Mouse (Mus musculus) frontal cortex, adult (tissue): Measurements from ENCODE around the gene Fam172a.

Experiments used
- ATAC-seq: cut with Nextera tagmentation; 2 replicates; pipeline ENCODE4 v1.9.2; 2017; ENCODE audit warnings: mild to moderate bottlenecking, moderate library complexity, mixed read lengths; ENCODE audit not compliant: low TSS enrichment

The Fam172a gene

DNA sequence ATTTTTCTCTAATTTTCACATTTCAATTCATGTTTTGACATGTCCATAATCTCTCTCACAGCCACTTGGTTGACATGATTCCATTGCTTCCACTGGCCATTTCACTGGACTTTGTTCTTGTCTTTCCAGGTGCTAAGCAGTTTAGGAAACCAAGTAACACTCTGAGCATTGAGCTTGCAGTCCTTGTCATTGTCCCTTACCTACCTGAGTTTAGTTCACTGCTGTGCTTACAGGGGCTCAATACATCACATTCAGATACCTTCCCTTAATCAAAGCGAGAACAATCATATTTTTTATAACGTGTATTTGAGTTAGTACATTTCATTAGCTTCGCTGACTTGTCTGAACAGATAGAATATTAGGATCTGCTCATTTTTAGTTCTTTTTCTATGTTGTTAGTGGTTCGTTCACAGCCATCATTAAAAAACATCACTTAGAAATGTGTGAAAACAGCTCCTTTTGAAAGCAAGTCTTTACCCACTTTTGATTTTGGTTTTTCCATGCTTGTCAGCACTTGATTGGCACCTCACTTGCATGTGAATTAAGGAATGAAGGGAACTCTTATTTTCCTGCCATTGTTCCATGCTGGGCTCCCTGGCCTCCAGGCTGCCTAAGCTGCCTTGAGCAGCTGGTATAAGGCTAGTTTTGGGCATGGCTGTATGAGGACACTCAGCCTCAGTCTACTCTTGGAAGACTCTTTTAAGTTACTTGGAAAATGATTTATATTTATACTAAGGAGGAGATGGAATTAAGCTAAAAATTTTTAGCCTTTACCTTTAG, 257.9 kb downstream of the Fam172a start:
- no peak for ATAC-seq

DNA sequence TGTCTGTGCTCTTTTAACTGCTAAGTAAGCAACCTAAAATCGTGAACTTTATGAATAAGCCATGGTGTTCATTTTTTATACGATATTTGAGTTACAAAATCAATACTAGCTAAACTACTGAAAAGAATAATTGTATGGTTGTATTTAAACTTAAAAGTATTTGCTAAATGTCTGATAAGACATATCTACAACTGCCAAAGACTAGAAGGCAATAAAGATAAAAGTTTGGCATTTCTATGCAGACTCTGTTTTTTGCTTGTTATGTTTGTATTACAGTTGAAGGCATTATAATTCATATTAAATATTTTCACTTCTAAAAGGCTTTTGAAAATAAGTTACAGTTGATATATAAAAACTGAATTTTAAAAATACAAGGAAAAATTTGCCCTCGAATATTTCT, 274.4 kb downstream of the Fam172a start:
- ATAC-seq, result no peak

GRCm38 (mm10) chr13:77977121-77977520, 275.3 kb downstream of the Fam172a start:
- no peak for ATAC-seq

GRCm38 (mm10) chr13:77982105-77982851, 280.4 kb downstream of the Fam172a start:
- ATAC-seq, result peak; percentile 88

- no peak for ATAC-seq
These were observed 281.0 kb downstream of the Fam172a start for GRCm38 (mm10) chr13:77982852-77983202.

- no peak for ATAC-seq
These were observed 289.5 kb downstream of the Fam172a start for GRCm38 (mm10) chr13:77991189-77991886.

DNA sequence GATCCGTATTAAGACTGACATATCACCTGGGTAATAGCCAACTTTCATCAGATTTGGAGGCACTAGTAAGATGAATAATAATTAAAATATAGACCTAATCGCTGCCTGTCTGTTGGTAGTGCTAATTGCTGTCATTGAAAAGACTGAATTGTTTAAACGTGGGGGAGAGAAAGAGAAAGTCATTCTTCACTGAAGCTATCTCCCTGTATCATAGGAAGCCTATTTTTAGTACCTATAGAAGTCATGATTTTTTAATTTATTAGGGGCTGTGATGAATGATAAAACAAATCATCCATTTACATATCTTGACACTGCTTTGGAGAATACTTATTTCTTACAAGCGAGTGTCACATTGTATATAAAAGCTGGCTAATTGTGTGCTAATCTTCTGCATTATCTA, 302.8 kb downstream of the Fam172a start:
- no peak for ATAC-seq

DNA sequence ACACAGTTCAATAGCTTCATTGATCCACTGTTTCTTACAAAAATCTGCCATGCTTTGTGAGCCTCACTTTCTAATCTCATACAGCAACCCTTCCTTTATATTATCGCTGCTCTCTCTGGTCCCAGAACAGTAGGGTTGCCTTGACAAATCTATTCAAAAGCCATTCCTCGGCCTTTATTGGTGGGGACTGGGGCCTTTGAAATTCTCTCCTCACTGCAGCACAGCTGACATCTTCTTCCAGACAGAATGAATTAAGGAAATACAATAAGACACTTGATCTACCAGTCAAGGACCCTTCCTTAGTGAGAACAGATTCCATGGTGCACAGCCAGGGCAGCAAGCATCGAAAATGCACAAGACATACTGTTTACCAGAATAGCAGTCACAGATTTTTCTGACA, 303.5 kb downstream of the Fam172a start:
- ATAC-seq, result no peak

DNA sequence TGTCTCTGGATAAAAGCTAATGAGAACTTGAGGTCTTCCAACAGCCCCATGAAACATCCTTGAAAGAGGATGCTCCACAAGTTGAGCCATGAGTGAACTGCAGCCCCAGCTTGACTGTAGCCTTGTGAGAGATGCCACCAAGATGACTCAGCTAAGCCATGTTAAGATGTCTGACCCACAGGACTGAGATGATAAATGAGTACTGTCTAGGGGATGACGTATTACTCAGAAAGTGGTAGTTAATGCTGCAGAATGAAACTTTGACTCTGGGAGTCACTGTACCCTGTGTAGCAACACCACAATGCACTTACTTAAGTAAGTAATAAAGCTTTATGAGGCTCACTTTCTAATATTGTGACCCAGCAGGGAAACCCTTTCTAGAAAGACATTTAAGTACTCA, 308.3 kb downstream of the Fam172a start:
- no peak for ATAC-seq

DNA sequence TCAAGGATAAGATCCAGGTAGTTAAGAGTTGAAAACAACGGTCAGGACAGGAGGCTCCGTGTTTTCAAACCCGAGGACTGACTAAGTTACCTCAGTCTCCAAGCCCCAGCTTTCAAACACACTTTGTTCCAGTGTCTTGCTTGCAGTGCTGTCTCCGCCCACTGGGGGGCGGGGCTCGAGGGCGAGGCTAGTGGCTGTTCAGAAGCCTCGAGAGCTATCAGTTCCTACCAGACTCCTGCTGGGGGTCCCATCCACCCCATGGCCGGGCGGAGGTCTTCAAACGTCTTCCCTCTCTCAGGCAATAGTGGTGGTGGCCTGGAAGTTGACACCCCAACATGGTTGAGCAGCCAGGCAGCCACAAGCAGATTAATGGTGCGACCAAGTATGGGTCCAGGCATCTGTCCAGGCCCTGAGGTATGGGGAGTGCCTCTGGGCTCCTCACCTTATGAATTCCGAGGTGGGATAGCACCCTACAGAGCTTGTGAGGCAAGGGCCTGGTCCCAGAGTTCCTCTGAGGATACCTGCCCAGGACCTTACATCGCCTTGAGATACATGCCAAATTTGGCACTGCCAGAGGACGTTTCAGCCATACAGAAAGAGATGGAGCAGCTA, 323.0 kb downstream of the Fam172a start, which contains the start of gene Pou5f2:
TSS of gene Pou5f2 (plus strand) at position 220 of the 612 bp plus-strand sequence.
- ATAC-seq, result no peak

- ATAC-seq, result no peak
These were observed 331.0 kb downstream of the Fam172a start for GRCm38 (mm10) chr13:78032821-78033220.

- peak; percentile 96 for ATAC-seq
These were observed 335.4 kb downstream of the Fam172a start for GRCm38 (mm10) chr13:78037203-78037602.

DNA sequence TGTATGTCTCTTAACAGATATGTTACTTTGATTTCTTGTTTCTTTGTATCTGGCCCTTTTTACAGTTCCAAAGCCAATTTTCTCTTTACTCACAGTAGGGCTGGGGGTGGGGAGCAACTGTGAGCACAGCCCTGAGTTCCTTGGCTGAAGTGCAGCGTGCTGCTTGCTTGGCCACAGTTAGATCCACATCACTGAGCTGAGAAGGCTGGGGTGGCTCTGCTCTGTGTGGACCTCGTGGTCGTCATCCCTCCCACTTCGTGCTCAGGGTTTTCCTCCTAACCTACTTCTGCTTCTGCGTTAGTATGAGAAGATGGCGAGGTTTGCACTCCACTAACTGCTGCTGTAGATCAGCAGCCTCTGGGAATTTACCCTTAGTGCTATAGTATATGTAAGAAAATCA, 341.4 kb downstream of the Fam172a start:
- peak; percentile 91 for ATAC-seq

DNA sequence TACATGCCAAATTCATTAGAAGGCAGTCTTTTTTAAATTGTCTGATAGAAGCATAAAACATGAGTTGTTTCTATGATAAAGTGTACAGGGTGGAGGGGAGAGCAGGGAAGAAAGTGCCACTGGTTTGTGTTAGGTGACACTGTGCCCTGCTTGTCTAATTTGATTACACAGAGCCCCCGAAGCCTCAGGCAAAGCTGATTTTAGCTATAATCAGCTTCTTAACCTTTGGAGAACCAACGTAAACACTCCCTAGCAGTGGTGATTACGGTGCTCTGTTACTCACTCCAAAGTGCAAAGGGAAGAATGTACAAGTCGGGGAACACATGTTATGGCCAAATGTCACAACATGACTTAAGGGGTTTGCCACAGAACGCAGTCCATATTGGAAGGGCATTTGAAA, 343.3 kb downstream of the Fam172a start:
- ATAC-seq, result no peak

GRCm38 (mm10) chr13:78087751-78088150, 385.9 kb downstream of the Fam172a start:
- ATAC-seq, result no peak

- ATAC-seq, result no peak
These were observed 388.9 kb downstream of the Fam172a start for GRCm38 (mm10) chr13:78090701-78091100.

DNA sequence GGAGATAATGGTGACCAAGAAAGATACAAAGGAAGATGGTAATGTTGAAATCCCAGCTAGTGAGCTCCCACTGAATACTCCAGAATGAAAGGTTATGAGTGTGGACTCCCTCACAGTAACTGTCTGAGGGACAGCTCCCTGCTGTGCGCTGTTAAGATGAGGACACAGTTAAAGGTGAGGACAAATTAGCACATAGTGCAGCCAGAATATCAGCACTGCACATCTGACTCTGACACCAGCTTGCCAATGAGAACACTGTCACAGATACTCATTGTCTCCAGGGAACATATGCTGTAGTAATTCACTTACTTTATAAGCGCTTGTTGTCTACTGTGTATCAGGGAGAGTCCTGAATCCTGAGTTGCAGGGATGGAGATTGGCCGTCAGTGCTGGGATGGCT, 390.1 kb downstream of the Fam172a start:
- no peak for ATAC-seq

GRCm38 (mm10) chr13:78094352-78094751, 392.5 kb downstream of the Fam172a start:
- no peak for ATAC-seq

DNA sequence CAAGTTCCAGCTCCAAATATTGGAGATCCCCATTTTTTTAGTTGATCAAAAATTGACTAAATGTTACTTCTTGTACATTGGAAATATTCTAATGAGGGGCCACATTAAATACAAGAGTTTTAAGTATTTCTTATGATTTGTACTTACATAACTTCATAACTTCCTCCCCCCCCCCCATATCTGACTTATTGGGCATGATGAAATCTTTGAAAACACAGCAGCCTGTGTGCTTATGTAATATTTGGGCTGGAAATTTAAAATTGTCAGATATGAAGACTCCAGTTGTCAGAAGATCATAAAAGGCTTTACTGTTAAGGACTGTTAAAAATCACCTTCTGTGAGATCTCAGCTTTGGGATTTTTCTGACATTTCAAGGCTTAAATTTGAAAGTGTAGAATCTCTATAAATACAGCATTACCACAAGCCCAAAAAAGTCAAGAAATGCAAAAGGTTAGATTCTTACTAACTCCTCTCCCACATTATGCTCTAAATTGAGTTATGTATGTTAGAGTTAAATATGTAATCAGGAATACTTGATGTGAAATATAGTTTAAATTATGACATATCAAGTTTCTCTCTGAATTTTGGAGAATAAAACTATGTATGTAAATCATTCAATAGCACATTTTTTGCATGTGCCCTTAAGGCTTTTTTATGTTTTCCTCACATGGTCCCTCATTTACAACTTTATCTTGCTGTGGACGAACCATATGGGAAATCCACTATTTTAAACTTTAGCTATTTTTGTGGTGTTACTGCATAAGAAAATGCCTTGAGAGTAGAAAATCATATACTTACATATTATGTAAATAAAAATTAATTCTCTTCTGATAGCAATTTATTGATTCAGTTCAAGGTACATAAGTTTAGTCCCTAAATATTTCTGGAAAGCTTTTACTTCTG, 393.5 kb downstream of the Fam172a start:
- peak; percentile 64 for ATAC-seq

- no peak for ATAC-seq
These were observed 397.1 kb downstream of the Fam172a start for GRCm38 (mm10) chr13:78098858-78099445.
